Mouse (Mus musculus) hindbrain, embryonic 14.5 days (tissue): ENCODE data around the gene Olfr463. TPM values are rescaled to one million over a fixed set of nuclear protein-coding genes. Genes with fewer than 3 reads are reported as not detected.

Experiments
- ATAC-seq: fragments of 200-750 bp; cut with Nextera tagmentation; 2 replicates; pipeline ENCODE4 v1.8.0; 2017; ENCODE audit warnings: moderate number of reproducible peaks, mild to moderate bottlenecking, moderate TSS enrichment, moderate library complexity; ENCODE audit not compliant: low FRiP score
- DNase-seq: peaks from one replicate; pipeline ENCODE4 v3.0.0-alpha.2; 2015; ENCODE audit warnings: low spot score
- H3K27ac ChIP-seq: fragments of 300-500 bp; sonication (generic); 2 replicates; pipeline ENCODE4 v1.5.1; 2014; ENCODE audit warnings: mild to moderate bottlenecking, moderate library complexity
- H3K27me3 ChIP-seq: fragments of 300-500 bp; sonication (generic); 2 replicates; pipeline ENCODE4 v1.6.1; 2014; ENCODE audit warnings: mild to moderate bottlenecking, low read length, mixed read lengths; ENCODE audit not compliant: control insufficient read depth, insufficient read depth
- H3K36me3 ChIP-seq: fragments of 300-500 bp; sonication (generic); replicated peaks from 2 replicates; pipeline ENCODE4 v1.6.1; 2014; ENCODE audit not compliant: control insufficient read depth, insufficient read depth
- H3K4me1 ChIP-seq: fragments of 300-500 bp; sonication (generic); replicated peaks from 2 replicates; pipeline ENCODE4 v1.6.1; 2014; ENCODE audit warnings: antibody characterized with exemption, low read length, mixed read lengths; ENCODE audit not compliant: control insufficient read depth, insufficient read depth
- H3K4me2 ChIP-seq: fragments of 300-500 bp; sonication (generic); replicated peaks from 2 replicates; pipeline ENCODE4 v1.6.1; 2014; ENCODE audit warnings: mild to moderate bottlenecking, moderate library complexity
- H3K4me3 ChIP-seq: fragments of 300-500 bp; sonication (generic); replicated peaks from 2 replicates; pipeline ENCODE4 v1.5.1; 2014; ENCODE audit warnings: mild to moderate bottlenecking, low read length
- H3K9ac ChIP-seq: fragments of 300-500 bp; sonication (generic); 2 replicates; pipeline ENCODE4 v1.6.1; 2014
- H3K9me3 ChIP-seq: fragments of 300-500 bp; sonication (generic); 2 replicates; pipeline ENCODE4 v1.6.1; 2016; ENCODE audit warnings: low read length; ENCODE audit not compliant: control insufficient read depth
- WGBS: fragments of 180-500 bp; shearing (Covaris S2); extraction: QIAGEN DNeasy Blood & Tissue Kit; methylation state at CpG from one replicate; pipeline ENCODE4 v1.1.7; 2014; 5-methylcytosine and 5-hydroxymethylcytosine counted together
- polyA plus RNA-seq: library from polyadenylated mRNA; unstranded; fragments of >200 nt; fragmentation: Nextera tagmentation; extraction: Ambion mirVana; gene quantifications from 2 replicates; pipeline ENCODE4 v1.2.1, GENCODE M21; 2014

The Olfr463 gene
- not detected in 2 replicates for polyA plus RNA-seq

- Histone ChIP-seq H3K4me1 (no peaks in the 10 kb centered on the region), H3K36me3 (no peaks in the 10 kb centered on the region), H3K27ac (no peak within 1 kb of the TSS), H3K9ac (no peak within 1 kb of the TSS), H3K9me3 (no peaks in the 10 kb centered on the region), H3K4me3 (no peak within 1 kb of the TSS), H3K27me3 (no peaks in the 10 kb centered on the region), H3K4me2 (no peak within 1 kb of the TSS)
- DNase-seq (no peak), ATAC-seq (no peak)
These were observed at the start of gene Olfr463 for GRCm38 (mm10) chr11:87897287-87897686. TSS of gene Olfr463 (minus strand) at chr11:87897387.

DNA sequence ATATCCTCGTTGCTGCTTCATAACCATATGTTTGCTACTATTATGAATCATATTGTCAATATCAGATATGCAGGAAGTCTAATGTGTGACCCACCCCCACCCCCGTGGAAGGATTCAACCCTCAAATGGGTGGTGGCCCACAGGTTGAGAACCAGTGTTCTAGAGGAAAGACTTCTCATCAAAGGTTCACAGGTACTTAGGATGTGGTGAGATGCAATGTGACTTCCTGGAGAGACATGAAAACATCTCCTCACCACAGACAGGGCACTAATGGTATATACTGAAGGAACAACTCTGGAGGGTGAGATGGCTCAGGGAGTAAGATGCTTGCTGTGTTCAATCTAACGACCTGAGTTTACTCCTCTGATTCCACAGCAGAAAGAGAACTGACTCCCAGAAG lies 38.3 kb upstream of the Olfr463 start:
- H3K27me3 ChIP-seq: no peaks in the 10 kb centered on the region
- H3K4me3 ChIP-seq: no peak overlapping the region
- DNase-seq (no peak), ATAC-seq (no peak)
- no peaks in the 10 kb centered on the region for H3K36me3 ChIP-seq
- no peak overlapping the region for H3K27ac ChIP-seq
- no peaks in the 10 kb centered on the region for H3K4me1 ChIP-seq
- 77% methylated on average over 3 of the region's 3 CpGs for WGBS
- no peak overlapping the region for H3K4me2 ChIP-seq
- no peaks in the 10 kb centered on the region for H3K9me3 ChIP-seq
- no peak overlapping the region for H3K9ac ChIP-seq

DNA sequence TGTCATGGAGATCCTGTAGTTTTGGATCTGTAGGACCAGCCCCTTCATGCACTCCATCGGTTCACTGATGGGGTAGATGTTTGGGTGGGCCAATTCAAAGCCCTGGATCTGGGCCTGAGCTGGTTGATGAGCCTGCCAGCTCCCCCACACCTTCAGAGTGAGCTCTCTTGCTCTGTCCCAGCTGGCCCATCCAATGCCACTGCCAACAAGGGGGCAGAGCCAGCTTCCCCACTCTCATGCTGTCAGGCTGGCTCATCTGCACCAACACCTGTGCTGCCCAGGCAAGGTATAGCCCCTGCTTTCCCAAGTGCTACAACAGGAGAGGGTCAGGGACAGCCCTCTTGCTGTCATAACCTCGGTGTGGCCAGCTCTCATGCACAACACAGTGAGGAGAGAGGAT lies 36.5 kb upstream of the Olfr463 start:
- Histone ChIP-seq H3K9me3 (no peaks in the 10 kb centered on the region), H3K27ac (no peak overlapping the region), H3K9ac (no peak overlapping the region), H3K4me2 (no peak overlapping the region), H3K27me3 (no peaks in the 10 kb centered on the region), H3K4me3 (no peak overlapping the region), H3K4me1 (no peaks in the 10 kb centered on the region), H3K36me3 (no peaks in the 10 kb centered on the region)
- 83% methylated on average over 2 of the region's 2 CpGs for WGBS
- ATAC-seq (no peak), DNase-seq (no peak)

DNA sequence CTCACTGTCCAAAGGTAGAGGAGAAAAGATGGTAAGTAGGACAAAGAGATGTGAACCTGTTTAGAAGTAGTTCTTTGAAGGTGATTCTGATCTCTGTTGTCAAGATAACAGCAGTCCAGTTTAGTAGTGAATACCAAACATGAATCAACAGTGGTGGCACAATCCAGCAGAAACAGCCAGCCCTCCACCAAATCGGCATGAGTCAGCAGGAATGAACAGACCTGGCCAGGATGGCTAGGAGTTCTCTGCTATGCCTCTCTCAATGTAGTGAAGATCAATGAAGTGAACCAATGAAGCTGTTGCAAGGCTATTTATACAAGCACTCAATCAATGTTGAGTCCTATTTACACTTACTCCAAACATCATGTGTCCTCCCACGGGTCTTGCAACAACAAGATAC lies 33.2 kb upstream of the Olfr463 start:
- Histone ChIP-seq H3K27ac (no peak overlapping the region), H3K9ac (no peak overlapping the region), H3K4me3 (no peak overlapping the region), H3K36me3 (no peaks in the 10 kb centered on the region), H3K4me2 (no peak overlapping the region), H3K27me3 (no peaks in the 10 kb centered on the region), H3K4me1 (no peaks in the 10 kb centered on the region), H3K9me3 (no peaks in the 10 kb centered on the region)
- no peak for ATAC-seq
- 92% methylated on average over 2 of the region's 2 CpGs for WGBS
- DNase-seq: no peak

DNA sequence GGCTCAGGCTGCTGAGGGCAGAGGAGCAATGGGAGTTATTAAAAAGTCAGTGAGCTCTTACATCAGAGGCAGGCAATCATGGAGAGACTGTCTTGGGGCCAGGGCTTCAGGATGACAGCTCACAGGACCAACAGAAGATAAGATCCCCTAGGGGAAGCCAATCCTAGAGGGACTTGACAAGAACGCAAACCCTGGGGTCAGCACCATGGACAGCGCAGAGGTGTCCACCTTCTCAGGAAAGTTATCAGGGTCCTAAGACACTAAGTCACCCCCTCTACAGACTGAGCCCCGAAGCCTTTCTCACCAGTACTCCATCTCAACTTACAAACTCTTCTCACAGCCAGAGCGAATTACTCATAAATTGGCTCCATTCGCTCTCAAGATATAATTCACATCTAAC lies 23.8 kb upstream of the Olfr463 start, which contains the start of gene Olfr464:
Gene Olfr464, minus strand, starts transcription at position 2 of the 400 bp plus-strand sequence.
- Histone ChIP-seq H3K36me3 (no peaks in the 10 kb centered on the region), H3K9me3 (peaks cover 6% of the 10 kb centered on the region; the same call in 1 of the 2 replicates), H3K27me3 (no peaks in the 10 kb centered on the region), H3K9ac (no peak within 1 kb of the TSS), H3K4me3 (no peak within 1 kb of the TSS), H3K4me1 (no peaks in the 10 kb centered on the region), H3K27ac (no peak within 1 kb of the TSS), H3K4me2 (no peak within 1 kb of the TSS)
- WGBS: 32% methylated on average over 5 of the region's 5 CpGs
- DNase-seq: no peak
- no peak for ATAC-seq

DNA sequence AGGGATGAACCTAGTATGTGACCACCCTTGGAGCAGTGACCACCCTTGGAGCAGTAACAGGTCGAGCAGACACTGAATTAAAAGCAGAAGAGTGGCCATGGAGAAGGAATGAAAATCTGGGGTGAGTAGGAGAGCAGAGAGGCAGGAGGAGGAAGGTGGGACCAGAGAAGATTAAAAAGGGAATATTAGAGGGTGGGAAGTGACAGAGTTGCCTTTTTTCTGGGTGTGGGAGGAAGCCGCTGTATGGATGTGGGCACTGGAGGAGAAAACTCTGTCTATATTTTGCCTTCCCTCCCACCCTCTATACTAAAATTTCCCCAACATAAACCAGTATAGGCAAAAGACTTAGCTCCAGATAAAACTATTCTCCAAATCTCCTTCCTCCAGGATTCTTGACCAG lies 23.1 kb upstream of the Olfr463 start:
- Histone ChIP-seq H3K4me1 (no peaks in the 10 kb centered on the region), H3K27me3 (no peaks in the 10 kb centered on the region), H3K27ac (no peak overlapping the region), H3K4me2 (no peak overlapping the region), H3K9me3 (peaks cover 6% of the 10 kb centered on the region; the same call in 1 of the 2 replicates), H3K9ac (no peak overlapping the region), H3K36me3 (no peaks in the 10 kb centered on the region), H3K4me3 (no peak overlapping the region)
- 74% methylated on average over 2 of the region's 2 CpGs for WGBS
- ATAC-seq (no peak), DNase-seq (no peak)

DNA sequence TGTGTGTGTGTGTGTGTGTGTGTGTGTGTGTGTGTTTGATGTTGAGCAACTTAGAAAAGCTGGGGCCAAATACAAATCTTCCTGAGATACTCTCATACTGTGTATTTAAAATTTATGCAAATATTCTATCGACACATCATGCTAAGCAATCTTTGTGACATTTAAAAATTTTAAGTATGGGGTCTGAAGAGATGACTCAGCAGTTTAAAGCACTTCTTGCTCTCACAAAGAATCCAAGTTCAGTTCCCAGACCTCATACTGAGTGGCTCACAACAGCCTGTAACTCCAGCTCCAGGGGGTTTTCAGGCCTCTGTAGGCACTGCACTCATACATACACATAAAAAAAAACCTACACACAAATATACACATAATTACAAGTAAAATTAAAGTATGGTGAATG lies 18.8 kb upstream of the Olfr463 start:
- Histone ChIP-seq H3K27ac (no peak overlapping the region), H3K4me1 (no peaks in the 10 kb centered on the region), H3K9ac (no peak overlapping the region), H3K36me3 (no peaks in the 10 kb centered on the region), H3K27me3 (no peaks in the 10 kb centered on the region), H3K4me3 (no peak overlapping the region), H3K9me3 (no peaks in the 10 kb centered on the region), H3K4me2 (no peak overlapping the region)
- DNase-seq (no peak), ATAC-seq (no peak)
- 84% methylated on average over 1 of the region's 1 CpGs for WGBS

- Histone ChIP-seq H3K4me1 (no peaks in the 10 kb centered on the region), H3K4me3 (no peak overlapping the region), H3K4me2 (no peak overlapping the region), H3K27me3 (no peaks in the 10 kb centered on the region), H3K36me3 (no peaks in the 10 kb centered on the region), H3K9me3 (no peaks in the 10 kb centered on the region), H3K27ac (no peak overlapping the region), H3K9ac (no peak overlapping the region)
- no peak for ATAC-seq
- no peak for DNase-seq
- 84% methylated on average over 3 of the region's 3 CpGs for WGBS
These were observed 7.1 kb upstream of the Olfr463 start for GRCm38 (mm10) chr11:87904331-87904730.

GRCm38 (mm10) chr11:87892168-87892567 lies 5.0 kb downstream of the Olfr463 start, which contains the start of gene Olfr462:
TSS of gene Olfr462 (minus strand) at chr11:87892268.
- DNase-seq: no peak
- no peak for ATAC-seq
- no peaks in the 10 kb centered on the region for H3K27me3 ChIP-seq
- H3K4me1 ChIP-seq: no peaks in the 10 kb centered on the region
- H3K36me3 ChIP-seq: no peaks in the 10 kb centered on the region
- no peak within 1 kb of the TSS for H3K27ac ChIP-seq
- no peak within 1 kb of the TSS for H3K4me3 ChIP-seq
- H3K4me2 ChIP-seq: no peak within 1 kb of the TSS
- H3K9me3 ChIP-seq: no peaks in the 10 kb centered on the region
- WGBS: 91% methylated on average over 6 of the region's 6 CpGs
- H3K9ac ChIP-seq: no peak within 1 kb of the TSS

DNA sequence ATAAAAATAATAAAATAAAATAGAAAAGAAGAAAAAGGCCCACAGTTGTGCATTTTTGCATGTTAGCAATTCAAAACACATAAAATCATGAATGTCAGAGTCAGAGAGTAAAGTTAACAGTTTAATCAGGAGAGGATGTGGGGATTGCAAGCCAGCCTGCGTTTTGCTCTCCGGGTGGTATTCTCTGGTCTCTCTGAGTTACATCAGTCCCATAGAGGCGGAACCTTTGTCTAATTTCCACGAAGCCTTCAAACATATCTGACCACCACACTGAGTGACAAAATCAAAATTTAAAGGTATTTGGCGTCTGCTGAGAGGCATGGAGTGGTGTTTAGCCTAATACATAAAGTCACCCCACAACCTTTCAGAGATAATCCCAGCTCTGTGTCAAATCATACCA lies 12.3 kb downstream of the Olfr463 start:
- WGBS: 80% methylated on average over 5 of the region's 5 CpGs
- no peak overlapping the region for H3K4me3 ChIP-seq
- ATAC-seq (no peak), DNase-seq (no peak)
- H3K27ac ChIP-seq: no peak overlapping the region
- no peaks in the 10 kb centered on the region for H3K27me3 ChIP-seq
- H3K36me3 ChIP-seq: no peaks in the 10 kb centered on the region
- H3K4me2 ChIP-seq: no peak overlapping the region
- H3K4me1 ChIP-seq: no peaks in the 10 kb centered on the region
- H3K9me3 ChIP-seq: no peaks in the 10 kb centered on the region
- H3K9ac ChIP-seq: no peak overlapping the region
